Mouse (Mus musculus) erythroblast, adult 5-6 weeks (primary cell): ENCODE results near the gene Plekhm1. TPM values are rescaled to one million over a fixed set of nuclear protein-coding genes. Genes with fewer than 3 reads are reported as not detected.

Experiments used
- ATAC-seq: replicated peaks from 2 replicates; pipeline ENCODE4 v1.8.0; 2016; ENCODE audit warnings: moderate number of reproducible peaks, mild to moderate bottlenecking, moderate TSS enrichment, inconsistent platforms; ENCODE audit not compliant: poor library complexity, low FRiP score, severe bottlenecking
- total RNA-seq, 2 experiments: library from RNA; stranded (forward) in 1 of 2; stranded (reverse) in 1 of 2; fragments of 150-400 nt in 1 of 2; fragments of 200-764, 138-1000 nt in 1 of 2; gene quantifications; 2 replicates each; pipeline versions ENCODE4 v1.2.3 to v1.2.4; 2015 to 2017; ENCODE audit warnings: low replicate concordance in 2 of 2

Gene Plekhm1
- total RNA-seq, 2 experiments from 2014 or later: 25.7 to 27.9 TPM

- ATAC-seq: no peak
Measured at GRCm38 (mm10) chr11:103396682-103397081, 15.8 kb downstream of the Plekhm1 start.

GRCm38 (mm10) chr11:103396236-103396635, 16.3 kb downstream of the Plekhm1 start:
- ATAC-seq: no peak

GRCm38 (mm10) chr11:103394604-103395003, 17.9 kb downstream of the Plekhm1 start:
- no peak for ATAC-seq

- ATAC-seq: no peak
Measured at GRCm38 (mm10) chr11:103394025-103394424, 18.5 kb downstream of the Plekhm1 start.

- no peak for ATAC-seq
Measured at GRCm38 (mm10) chr11:103387870-103388526, 24.5 kb downstream of the Plekhm1 start.

- no peak for ATAC-seq
Measured at GRCm38 (mm10) chr11:103386827-103387226, 25.7 kb downstream of the Plekhm1 start.

- no peak for ATAC-seq
Measured at GRCm38 (mm10) chr11:103381956-103382613, 30.4 kb downstream of the Plekhm1 start.

GRCm38 (mm10) chr11:103381505-103381904, 31.0 kb downstream of the Plekhm1 start:
- no peak for ATAC-seq

GRCm38 (mm10) chr11:103380460-103380859, 32.0 kb downstream of the Plekhm1 start:
- no peak for ATAC-seq

- ATAC-seq: no peak
Measured at GRCm38 (mm10) chr11:103378341-103378740, 34.1 kb downstream of the Plekhm1 start.

- no peak for ATAC-seq
Measured at GRCm38 (mm10) chr11:103375772-103376171, 36.7 kb downstream of the Plekhm1 start.

- no peak for ATAC-seq
Measured at GRCm38 (mm10) chr11:103375258-103375657, 37.2 kb downstream of the Plekhm1 start.

- ATAC-seq: no peak
Measured at GRCm38 (mm10) chr11:103373922-103374321, 38.6 kb downstream of the Plekhm1 start.

- no peak for ATAC-seq
Measured at GRCm38 (mm10) chr11:103372561-103372960, 39.9 kb downstream of the Plekhm1 start.

GRCm38 (mm10) chr11:103372068-103372467, 40.4 kb downstream of the Plekhm1 start:
- ATAC-seq: no peak

- no peak for ATAC-seq
Measured at GRCm38 (mm10) chr11:103371222-103371539, 41.3 kb downstream of the Plekhm1 start.

- no peak for ATAC-seq
Measured at GRCm38 (mm10) chr11:103370397-103371221, 41.9 kb downstream of the Plekhm1 start.

GRCm38 (mm10) chr11:103365530-103365929, 47.0 kb downstream of the Plekhm1 start:
- ATAC-seq: no peak

- ATAC-seq: no peak
Measured at GRCm38 (mm10) chr11:103365022-103365421, 47.5 kb downstream of the Plekhm1 start.

- ATAC-seq: no peak
Measured at GRCm38 (mm10) chr11:103364335-103364734, 48.2 kb downstream of the Plekhm1 start.
